Mouse (Mus musculus) regulatory T cell (primary cell): Measurements from ENCODE around the gene Tshz2.

ENCODE experiments used
- in situ Hi-C: fragments of 300-600 bp; cut with MboI, MseI; formaldehyde crosslinking; loops from one replicate; pipeline ENCODE4 v1.15.1; 2025; ENCODE audit warnings: high pct_unique_total_duplicates

Gene Tshz2

GRCm38 (mm10) chr2:170006829-170007228 is 374.0 kb downstream of the Tshz2 start:
- in situ Hi-C loops, result no loop called here

GRCm38 (mm10) chr2:170007426-170007958 is 374.7 kb downstream of the Tshz2 start:
- in situ Hi-C loops, result no loop called here

- in situ Hi-C loops, result no loop called here
Observed at GRCm38 (mm10) chr2:170009729-170010128, 376.9 kb downstream of the Tshz2 start.

DNA sequence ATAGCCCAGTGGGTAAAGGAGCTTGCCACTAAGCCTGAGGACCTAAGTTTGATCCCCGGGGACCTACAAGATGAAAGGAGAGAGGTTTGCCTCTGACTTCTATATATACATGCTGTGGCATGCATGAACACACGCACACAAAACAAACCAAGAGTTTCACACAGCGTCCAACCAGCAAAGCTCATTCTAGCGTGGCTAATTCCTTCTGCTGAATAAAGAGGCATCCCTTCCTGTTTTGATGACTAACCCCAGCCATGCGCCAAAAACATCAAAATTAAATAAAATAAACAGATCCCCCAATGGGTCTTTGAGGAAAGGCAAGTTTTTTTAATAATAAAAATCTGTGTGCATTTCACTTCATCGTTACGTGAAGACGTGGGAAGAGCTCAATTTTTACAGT is 379.0 kb downstream of the Tshz2 start:
- in situ Hi-C loops, result no loop called here

GRCm38 (mm10) chr2:170017302-170017701 is 384.5 kb downstream of the Tshz2 start:
- in situ Hi-C loops, result no loop called here

GRCm38 (mm10) chr2:170017926-170018325 is 385.1 kb downstream of the Tshz2 start:
- in situ Hi-C loops, result no loop called here

DNA sequence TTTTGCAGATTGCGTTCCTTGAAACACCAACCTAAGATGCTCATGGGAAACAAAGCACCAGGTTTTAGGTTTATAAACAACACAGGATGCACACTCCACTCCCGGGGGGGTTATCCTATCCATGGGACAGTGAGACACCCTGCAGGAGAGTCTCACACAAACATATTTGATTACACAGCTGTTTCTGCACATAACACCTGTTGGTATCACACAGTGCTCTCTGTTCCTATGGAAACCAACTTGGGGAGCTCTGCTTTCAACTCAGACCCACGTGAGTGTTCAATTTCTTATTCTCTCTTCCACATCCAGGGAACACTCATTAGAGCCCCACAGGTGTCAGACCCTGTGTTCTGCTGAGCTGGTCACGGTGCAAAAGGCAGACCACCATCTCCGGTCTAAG is 390.1 kb downstream of the Tshz2 start:
- in situ Hi-C loops, result no loop called here

- in situ Hi-C loops, result no loop called here
Observed at GRCm38 (mm10) chr2:170023741-170024140, 390.9 kb downstream of the Tshz2 start.

DNA sequence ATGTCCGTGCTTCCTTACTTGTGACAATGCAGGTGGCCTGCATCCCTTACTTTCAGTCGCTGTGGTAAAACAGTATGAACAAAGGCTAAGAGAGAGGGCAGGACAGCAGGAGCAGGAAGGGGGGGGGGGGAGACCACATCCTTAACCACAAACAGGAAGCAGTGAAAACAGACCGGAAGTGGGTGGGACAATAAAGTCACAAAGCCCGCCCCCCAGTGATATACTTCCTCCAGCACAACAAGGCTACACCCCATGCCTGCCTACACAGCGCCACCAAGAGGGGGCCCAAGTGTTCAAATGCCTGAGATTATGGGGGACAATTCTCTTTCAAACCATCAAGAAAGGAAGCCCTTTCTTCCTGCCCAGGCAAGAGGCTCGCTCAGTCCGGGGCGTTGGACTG is 392.1 kb downstream of the Tshz2 start:
- in situ Hi-C loops, result no loop called here

DNA sequence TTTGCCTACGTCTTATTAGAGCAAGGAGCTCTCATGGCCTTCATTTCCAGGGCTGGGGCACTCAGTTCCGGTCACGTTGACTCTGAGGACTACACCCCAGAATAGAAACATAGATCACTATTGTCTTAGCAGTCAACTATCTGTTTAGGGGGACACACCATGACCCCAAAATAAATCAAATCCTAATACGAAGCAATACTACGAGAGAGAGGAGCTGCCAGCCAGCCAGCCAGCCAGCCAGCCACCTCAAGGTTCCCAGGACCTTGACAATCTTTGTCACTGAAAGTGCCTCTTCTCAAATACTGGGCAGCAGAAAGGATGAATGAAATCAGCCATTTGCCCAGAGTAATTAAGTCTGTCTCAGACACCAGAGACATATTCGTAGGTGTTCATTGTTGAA is 393.1 kb downstream of the Tshz2 start:
- in situ Hi-C loops, result no loop called here

- in situ Hi-C loops, result no loop called here
Observed at GRCm38 (mm10) chr2:170027837-170028236, 395.0 kb downstream of the Tshz2 start.

GRCm38 (mm10) chr2:170028488-170029303 is 395.9 kb downstream of the Tshz2 start:
- in situ Hi-C loops, result no loop called here

DNA sequence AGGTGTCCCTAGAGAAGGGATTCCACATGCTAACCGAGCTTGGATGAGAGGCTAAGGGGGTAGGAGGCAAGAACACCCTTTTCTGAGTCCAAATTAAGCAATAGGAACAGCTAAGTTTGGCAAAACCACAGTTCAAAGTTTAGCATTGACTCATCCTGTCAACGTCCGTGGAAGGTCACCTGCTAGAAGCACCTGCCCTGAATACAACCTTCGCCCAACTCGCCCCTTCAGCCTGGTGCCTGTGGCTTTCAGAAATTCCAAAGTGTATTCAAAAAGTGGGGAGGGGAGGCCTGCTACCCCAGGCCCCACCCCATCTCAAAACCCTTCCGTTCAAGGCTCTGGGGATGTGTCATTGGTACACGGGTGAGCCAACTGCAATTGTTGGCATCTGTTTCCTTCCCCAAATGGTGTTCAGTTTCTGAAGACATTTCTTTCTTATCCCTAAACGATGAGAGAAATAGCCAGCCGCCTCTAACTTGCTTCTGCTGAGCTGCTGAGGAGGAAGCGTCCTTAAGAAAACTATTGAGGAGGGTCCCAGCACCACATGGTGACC is 396.6 kb downstream of the Tshz2 start:
- in situ Hi-C loops, result no loop called here

GRCm38 (mm10) chr2:170031226-170031625 is 398.4 kb downstream of the Tshz2 start:
- in situ Hi-C loops, result no loop called here

DNA sequence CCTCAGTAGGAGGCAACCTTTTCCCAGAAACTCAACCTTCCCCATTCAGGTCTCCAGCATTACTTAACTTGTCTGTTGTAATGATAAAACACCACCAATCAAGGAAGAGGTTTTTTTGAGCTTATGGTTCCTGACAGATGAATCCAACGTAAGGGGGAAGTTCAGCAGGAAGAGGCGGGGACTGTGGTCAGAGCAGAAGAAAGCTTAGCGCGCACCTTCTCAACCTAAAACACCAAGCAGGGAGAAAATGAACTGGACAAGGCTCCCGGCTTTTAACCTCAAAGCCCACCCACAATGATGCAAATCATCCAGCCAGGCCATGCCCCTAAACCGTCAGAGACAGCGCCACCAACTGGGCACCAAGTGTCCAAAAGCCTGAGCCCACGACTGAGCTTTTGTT is 399.1 kb downstream of the Tshz2 start:
- in situ Hi-C loops, result no loop called here

DNA sequence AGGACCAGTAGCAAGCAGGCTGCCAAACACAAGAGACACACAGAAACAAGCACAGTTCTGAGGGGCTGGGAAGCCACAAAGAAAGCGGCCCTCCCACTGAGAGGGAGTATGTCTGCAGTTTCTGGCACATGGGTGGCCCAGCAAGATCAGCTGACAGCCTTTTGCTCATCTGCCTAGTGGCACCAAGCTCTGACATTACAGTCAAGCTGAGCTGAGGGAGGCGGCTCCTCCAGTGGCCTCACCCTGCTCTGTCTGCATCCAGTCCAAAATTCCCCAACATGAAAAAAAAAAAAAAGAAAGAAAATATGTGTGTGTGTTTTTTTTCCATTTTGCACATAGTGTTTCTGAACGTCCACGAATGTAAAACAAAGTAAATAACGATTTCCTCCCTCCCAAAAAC is 400.4 kb downstream of the Tshz2 start:
- in situ Hi-C loops, result no loop called here

DNA sequence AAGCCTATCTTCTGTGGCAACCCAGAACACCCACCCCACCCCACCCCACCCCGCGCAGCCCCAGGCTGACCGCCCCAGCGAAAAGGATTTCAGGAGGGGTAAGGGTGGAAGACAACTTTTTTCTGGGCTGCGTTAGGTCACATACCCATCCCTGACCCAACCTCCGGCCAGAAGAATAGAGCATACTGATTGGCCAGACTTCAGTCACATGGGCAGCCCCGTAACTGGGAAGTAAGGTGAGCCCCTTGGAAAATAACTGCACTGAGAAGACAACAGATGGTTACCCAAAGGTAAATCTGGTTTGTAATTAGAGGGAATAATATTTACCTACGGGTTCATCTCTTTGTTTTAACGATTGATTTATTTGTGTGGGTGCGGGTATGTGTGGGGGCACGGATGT is 402.0 kb downstream of the Tshz2 start:
- in situ Hi-C loops, result no loop called here

DNA sequence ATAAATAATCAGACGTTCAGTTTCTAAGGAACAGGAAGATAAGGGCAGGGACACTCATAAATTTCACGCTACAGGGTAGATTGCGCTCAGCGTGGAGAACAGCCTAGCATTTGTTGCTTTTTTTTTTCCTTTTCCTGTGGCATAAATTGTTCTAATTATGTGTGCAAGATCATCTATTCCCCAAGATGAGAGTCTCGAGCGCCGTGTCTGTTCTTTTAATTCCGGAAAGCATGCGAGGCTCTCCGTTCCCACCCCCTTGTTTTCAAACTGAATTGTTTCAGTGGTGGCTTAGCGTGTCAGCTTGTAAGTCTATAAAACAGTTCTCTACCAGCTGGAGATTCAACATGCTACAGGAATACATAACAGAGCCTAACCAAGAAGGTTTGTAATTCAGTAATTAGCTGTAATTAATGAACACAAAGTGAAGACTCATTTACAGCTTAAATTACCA is 404.0 kb downstream of the Tshz2 start:
- in situ Hi-C loops, result no loop called here

DNA sequence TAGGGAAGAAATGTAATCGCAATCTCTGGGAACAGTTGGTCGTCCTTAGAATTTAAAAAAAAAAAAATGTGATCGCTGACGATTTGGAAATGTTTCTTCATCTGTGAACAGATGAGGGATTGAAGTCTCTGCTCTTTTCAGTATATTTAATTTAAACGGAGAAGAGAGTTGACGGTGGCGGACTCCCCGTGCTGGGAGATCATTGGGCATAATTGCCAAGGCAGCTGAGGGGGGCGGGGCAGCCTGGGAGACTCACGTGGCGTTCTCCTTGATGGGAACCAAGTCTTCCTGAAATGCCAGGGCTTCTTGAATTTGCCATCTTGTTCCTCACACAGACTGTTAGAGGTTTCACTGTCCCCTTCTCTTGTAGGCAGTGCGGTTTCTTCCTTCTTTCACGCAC is 404.5 kb downstream of the Tshz2 start:
- in situ Hi-C loops, result no loop called here

GRCm38 (mm10) chr2:170039772-170040171 is 407.0 kb downstream of the Tshz2 start:
- in situ Hi-C loops, result no loop called here

DNA sequence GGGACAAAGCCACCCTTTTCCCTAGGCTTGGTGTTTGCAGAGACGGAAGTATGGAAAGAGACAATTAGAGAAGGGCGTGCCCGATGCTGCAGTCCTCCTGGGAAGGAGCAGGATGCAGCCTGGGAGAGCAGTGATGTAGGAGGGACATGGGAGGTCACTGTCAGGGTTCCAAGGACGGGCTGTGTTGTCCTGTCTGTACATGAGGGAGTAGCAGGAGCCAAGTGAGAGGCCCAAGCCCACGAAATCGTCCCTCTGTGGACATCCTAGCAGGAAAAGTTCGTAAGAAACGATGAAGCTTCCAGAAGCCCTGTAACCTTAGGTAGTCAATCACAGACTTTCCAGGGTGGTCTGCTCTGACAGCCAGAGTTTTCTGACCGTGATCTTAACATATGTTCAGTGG is 408.3 kb downstream of the Tshz2 start:
- in situ Hi-C loops, result no loop called here

GRCm38 (mm10) chr2:170042471-170043213 is 409.8 kb downstream of the Tshz2 start:
- in situ Hi-C loops, result no loop called here
